Mouse (Mus musculus): ENCODE measurements around the gene Il6ra. TPM values are rescaled to one million over a fixed set of nuclear protein-coding genes. Genes with fewer than 3 reads are reported as not detected.
"Not testable (repeated sequence)": the region's sequence is repeated elsewhere in the genome, so short reads cannot be mapped to it uniquely, and the experiment has no call there.

Gene Il6ra
- polyA plus RNA-seq, 1 experiment from 2014 or later: 1.6 TPM

DNA sequence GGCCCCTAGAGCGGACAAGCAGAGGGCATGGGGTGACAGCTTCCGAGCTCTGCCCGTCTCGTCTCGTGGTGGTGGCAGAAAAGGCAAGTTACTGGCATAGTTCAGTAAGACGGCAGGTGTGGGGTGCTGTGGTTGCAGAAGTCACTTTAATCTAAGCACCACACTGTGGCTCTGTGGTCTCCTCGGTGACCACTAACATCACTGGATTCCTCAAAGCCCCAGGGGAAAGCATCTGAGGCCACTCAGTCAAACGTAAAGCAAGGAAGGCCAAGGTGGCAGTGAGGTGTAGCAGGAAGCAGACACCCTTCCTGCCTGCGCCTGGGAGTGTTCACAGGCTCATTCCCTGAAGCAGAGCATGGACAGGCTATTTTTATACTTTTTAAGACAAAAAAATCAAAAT lies 43.4 kb downstream of the Il6ra start:
- H3K9ac ChIP-seq (replicated peaks; ENCODE audit: low read depth, low read length): no peak overlapping the region
- no peaks in the 10 kb centered on the region for H3K27me3 ChIP-seq (ENCODE audit: control insufficient read depth, insufficient read depth, low read length)
- WGBS: 74% methylated on average over 9 of the region's 9 CpGs
- no peak for ATAC-seq (ENCODE audit: insufficient number of reproducible peaks, insufficient read depth, low FRiP score, low read depth)
- no peaks in the 10 kb centered on the region for H3K36me3 ChIP-seq (ENCODE audit: control insufficient read depth, insufficient read depth, low read length)
- H3K27ac ChIP-seq (ENCODE audit: low read length): no peak overlapping the region
- H3K4me1 ChIP-seq (ENCODE audit: control insufficient read depth, insufficient read depth, low read length): peaks cover 31% of the 10 kb centered on the region
- no peak overlapping the region for H3K4me2 ChIP-seq (replicated peaks; ENCODE audit: low read depth, low read length)
- H3K9me3 ChIP-seq (ENCODE audit: control insufficient read depth, low read depth, low read length): 0 out of 2 replicates have a peak, but pooled peaks cover 4% of the 10 kb centered on the region
- no peak overlapping the region for H3K4me3 ChIP-seq (ENCODE audit: low read depth, low read length)

DNA sequence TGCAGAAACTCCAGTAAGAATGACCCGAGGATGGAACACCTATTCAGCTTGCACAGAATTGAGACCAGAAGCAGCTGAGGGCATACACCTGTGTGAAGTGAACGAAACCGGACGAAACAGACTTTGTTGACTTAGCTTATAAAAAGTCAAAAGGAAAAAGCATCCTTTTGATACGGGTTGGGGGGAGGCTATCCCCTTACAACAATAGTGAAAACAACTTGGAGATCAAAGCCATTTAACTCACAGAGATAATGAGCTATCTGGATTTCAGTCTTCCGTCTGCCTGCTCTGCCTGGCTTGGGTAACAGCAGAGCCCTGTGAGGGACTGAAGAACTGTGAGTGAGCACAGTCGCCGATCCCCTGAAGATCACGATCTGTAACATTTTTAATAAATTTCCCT lies 44.0 kb downstream of the Il6ra start:
- no peaks in the 10 kb centered on the region for H3K27me3 ChIP-seq (ENCODE audit: control insufficient read depth, insufficient read depth, low read length)
- H3K4me2 ChIP-seq (replicated peaks; ENCODE audit: low read depth, low read length): no peak overlapping the region
- ATAC-seq (ENCODE audit: insufficient number of reproducible peaks, insufficient read depth, low FRiP score, low read depth): no peak
- H3K9ac ChIP-seq (replicated peaks; ENCODE audit: low read depth, low read length): no peak overlapping the region
- peak overlapping the region; percentile 69; the same call in 1 of the 2 replicates for H3K27ac ChIP-seq (ENCODE audit: low read length)
- 58% methylated on average over 9 of the region's 9 CpGs for WGBS
- no peak overlapping the region for H3K4me3 ChIP-seq (ENCODE audit: low read depth, low read length)
- no peaks in the 10 kb centered on the region for H3K36me3 ChIP-seq (ENCODE audit: control insufficient read depth, insufficient read depth, low read length)
- H3K4me1 ChIP-seq (ENCODE audit: control insufficient read depth, insufficient read depth, low read length): peaks cover 31% of the 10 kb centered on the region
- 0 out of 2 replicates have a peak, but pooled peaks cover 4% of the 10 kb centered on the region for H3K9me3 ChIP-seq (ENCODE audit: control insufficient read depth, low read depth, low read length)

- no peaks in the 10 kb centered on the region for H3K36me3 ChIP-seq (ENCODE audit: control insufficient read depth, insufficient read depth, low read length)
- H3K9me3 ChIP-seq (ENCODE audit: control insufficient read depth, low read depth, low read length): 0 out of 2 replicates have a peak, but pooled peaks cover 4% of the 10 kb centered on the region
- H3K9ac ChIP-seq (replicated peaks; ENCODE audit: low read depth, low read length): no peak overlapping the region
- WGBS: 8% methylated on average over 7 of the region's 7 CpGs
- no peak overlapping the region for H3K4me2 ChIP-seq (replicated peaks; ENCODE audit: low read depth, low read length)
- H3K4me3 ChIP-seq (ENCODE audit: low read depth, low read length): no peak overlapping the region
- no peaks in the 10 kb centered on the region for H3K27me3 ChIP-seq (ENCODE audit: control insufficient read depth, insufficient read depth, low read length)
- H3K27ac ChIP-seq (ENCODE audit: low read length): peak overlapping the region; percentile 69
- peak; percentile 29; the same call in 1 of the 2 replicates for ATAC-seq (ENCODE audit: insufficient number of reproducible peaks, insufficient read depth, low FRiP score, low read depth)
- H3K4me1 ChIP-seq (ENCODE audit: control insufficient read depth, insufficient read depth, low read length): peaks cover 31% of the 10 kb centered on the region
Observed at GRCm38 (mm10) chr3:89868357-89868756, 44.6 kb downstream of the Il6ra start.

DNA sequence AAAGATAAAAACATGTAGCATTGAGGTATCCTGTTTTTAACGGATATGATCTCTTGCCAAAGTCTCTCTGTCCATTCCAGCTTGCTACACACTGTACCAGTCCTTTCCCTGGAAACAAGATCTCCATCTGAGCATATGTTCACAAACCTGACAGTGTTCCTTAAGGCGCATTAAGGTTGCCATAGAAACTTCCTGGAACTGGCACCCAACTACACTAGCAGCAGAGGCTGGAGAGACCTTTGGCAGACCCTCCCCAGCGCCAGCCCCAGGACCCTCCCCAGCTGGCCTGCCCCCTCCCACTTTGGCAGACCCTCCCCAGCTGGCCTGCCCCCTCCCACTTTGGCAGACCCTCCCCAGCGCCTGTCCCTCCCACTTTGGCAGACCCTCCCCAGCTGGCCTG lies 45.3 kb downstream of the Il6ra start:
- peaks cover 28% of the 10 kb centered on the region for H3K4me1 ChIP-seq (ENCODE audit: control insufficient read depth, insufficient read depth, low read length)
- no peak overlapping the region for H3K4me3 ChIP-seq (ENCODE audit: low read depth, low read length)
- ATAC-seq (ENCODE audit: insufficient number of reproducible peaks, insufficient read depth, low FRiP score, low read depth): no peak; the same call in 1 of the 2 replicates
- no peaks in the 10 kb centered on the region for H3K36me3 ChIP-seq (ENCODE audit: control insufficient read depth, insufficient read depth, low read length)
- H3K9me3 ChIP-seq (ENCODE audit: control insufficient read depth, low read depth, low read length): no peaks in the 10 kb centered on the region
- no peak overlapping the region for H3K4me2 ChIP-seq (replicated peaks; ENCODE audit: low read depth, low read length)
- 55% methylated on average over 4 of the region's 4 CpGs for WGBS
- peak overlapping the region; percentile 69; the same call in 1 of the 2 replicates for H3K27ac ChIP-seq (ENCODE audit: low read length)
- H3K27me3 ChIP-seq (ENCODE audit: control insufficient read depth, insufficient read depth, low read length): no peaks in the 10 kb centered on the region
- no peak overlapping the region for H3K9ac ChIP-seq (replicated peaks; ENCODE audit: low read depth, low read length)

DNA sequence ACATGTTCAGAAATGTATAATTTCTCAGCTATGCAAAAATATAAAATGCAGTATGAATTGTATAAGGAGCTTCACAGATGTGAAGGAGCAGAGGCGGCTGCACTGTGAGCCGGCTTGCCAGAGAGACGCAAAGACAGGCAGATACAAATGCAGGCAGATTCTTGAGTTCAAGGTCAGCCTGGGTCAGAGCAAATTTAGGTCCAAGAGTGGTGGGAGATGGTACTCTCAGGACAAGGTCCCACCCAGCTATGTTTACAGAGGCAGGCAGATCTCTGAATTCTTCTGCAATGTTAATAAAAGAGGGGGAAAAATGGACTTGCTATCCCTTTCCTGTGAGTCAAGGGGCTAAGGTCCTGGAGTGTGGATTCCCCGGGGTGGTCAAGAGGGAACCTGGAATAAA lies 47.2 kb downstream of the Il6ra start:
- Histone ChIP-seq H3K27me3 (ENCODE audit: control insufficient read depth, insufficient read depth, low read length) (no peaks in the 10 kb centered on the region), H3K9ac (replicated peaks; ENCODE audit: low read depth, low read length) (no peak overlapping the region), H3K9me3 (ENCODE audit: control insufficient read depth, low read depth, low read length) (no peaks in the 10 kb centered on the region), H3K27ac (ENCODE audit: low read length) (no peak overlapping the region), H3K4me3 (ENCODE audit: low read depth, low read length) (no peak overlapping the region), H3K4me1 (ENCODE audit: control insufficient read depth, insufficient read depth, low read length) (peaks cover 26% of the 10 kb centered on the region), H3K4me2 (replicated peaks; ENCODE audit: low read depth, low read length) (no peak overlapping the region), H3K36me3 (ENCODE audit: control insufficient read depth, insufficient read depth, low read length) (no peaks in the 10 kb centered on the region)
- ATAC-seq (ENCODE audit: insufficient number of reproducible peaks, insufficient read depth, low FRiP score, low read depth): no peak
- WGBS: 69% methylated on average over 4 of the region's 4 CpGs

DNA sequence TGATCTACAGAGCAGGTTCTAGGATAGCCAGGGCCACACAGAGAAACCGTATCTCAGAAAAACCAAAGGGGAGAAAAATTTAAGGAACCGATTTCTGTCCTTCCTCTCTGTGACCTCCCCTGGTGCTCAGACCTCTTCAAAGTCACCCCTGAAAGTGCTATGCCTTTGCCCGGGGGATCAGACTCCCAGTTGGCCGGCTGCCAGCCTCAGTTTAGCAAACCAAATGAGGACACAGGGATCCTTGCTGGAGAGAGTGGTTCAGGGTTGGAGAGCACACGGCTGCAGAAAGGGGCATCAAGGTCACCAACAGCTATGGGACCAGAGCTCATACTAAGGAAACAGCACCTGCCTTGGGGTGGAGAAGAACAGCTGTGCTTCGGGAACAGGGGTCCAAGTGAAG lies 48.0 kb downstream of the Il6ra start:
- Histone ChIP-seq H3K36me3 (ENCODE audit: control insufficient read depth, insufficient read depth, low read length) (no peaks in the 10 kb centered on the region), H3K4me3 (ENCODE audit: low read depth, low read length) (no peak overlapping the region), H3K9ac (replicated peaks; ENCODE audit: low read depth, low read length) (no peak overlapping the region), H3K4me1 (ENCODE audit: control insufficient read depth, insufficient read depth, low read length) (peaks cover 22% of the 10 kb centered on the region), H3K4me2 (replicated peaks; ENCODE audit: low read depth, low read length) (no peak overlapping the region), H3K27ac (ENCODE audit: low read length) (no peak overlapping the region), H3K27me3 (ENCODE audit: control insufficient read depth, insufficient read depth, low read length) (no peaks in the 10 kb centered on the region), H3K9me3 (ENCODE audit: control insufficient read depth, low read depth, low read length) (no peaks in the 10 kb centered on the region)
- ATAC-seq (ENCODE audit: insufficient number of reproducible peaks, insufficient read depth, low FRiP score, low read depth): no peak
- 56% methylated on average over 6 of the region's 6 CpGs for WGBS

DNA sequence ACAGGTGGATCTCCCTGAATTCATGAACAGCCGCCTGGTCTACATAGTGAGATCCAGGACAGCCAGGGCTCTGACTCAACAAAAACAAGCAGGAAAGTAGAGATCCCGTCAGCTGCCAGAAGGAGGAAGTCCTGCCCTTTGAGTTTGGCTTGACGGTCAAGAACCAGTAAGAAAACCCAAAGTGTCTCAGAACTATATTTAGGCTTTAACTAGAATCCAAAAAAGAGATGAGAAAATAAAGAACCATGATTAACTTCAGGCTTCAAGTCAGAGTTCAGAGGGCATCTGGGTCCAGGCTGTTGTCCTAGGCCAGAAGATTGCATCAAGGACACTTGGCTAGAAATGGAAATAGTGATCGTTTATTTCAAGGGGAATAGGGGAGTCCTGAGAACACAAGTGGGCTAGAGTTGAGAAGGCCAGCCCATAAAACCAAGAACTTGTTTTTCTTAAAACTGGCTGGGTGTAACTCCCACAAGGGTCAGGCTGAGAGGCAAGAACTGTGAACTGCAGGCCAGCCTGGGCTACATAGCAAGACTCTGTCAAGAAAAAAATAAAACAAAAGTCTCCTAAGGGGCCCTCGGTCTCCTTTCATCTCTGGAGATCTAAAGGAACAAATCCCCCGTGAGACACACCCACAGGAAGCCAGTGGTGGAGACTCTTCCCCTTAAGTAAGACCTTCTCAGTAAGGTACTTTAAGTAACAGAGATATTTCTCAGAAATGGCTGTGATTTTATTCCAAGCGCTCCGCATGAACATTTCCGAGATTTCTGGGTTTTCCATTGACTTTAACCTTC lies 49.1 kb downstream of the Il6ra start:
- Histone ChIP-seq H3K4me2 (replicated peaks; ENCODE audit: low read depth, low read length) (no peak overlapping the region), H3K36me3 (ENCODE audit: control insufficient read depth, insufficient read depth, low read length) (no peaks in the 10 kb centered on the region), H3K4me1 (ENCODE audit: control insufficient read depth, insufficient read depth, low read length) (peaks cover 14% of the 10 kb centered on the region), H3K27me3 (ENCODE audit: control insufficient read depth, insufficient read depth, low read length) (no peaks in the 10 kb centered on the region), H3K9ac (replicated peaks; ENCODE audit: low read depth, low read length) (no peak overlapping the region), H3K9me3 (ENCODE audit: control insufficient read depth, low read depth, low read length) (no peaks in the 10 kb centered on the region), H3K4me3 (ENCODE audit: low read depth, low read length) (no peak overlapping the region), H3K27ac (ENCODE audit: low read length) (no peak overlapping the region)
- no peak for ATAC-seq (ENCODE audit: insufficient number of reproducible peaks, insufficient read depth, low FRiP score, low read depth)
- 78% methylated on average over 9 of the region's 9 CpGs for WGBS

DNA sequence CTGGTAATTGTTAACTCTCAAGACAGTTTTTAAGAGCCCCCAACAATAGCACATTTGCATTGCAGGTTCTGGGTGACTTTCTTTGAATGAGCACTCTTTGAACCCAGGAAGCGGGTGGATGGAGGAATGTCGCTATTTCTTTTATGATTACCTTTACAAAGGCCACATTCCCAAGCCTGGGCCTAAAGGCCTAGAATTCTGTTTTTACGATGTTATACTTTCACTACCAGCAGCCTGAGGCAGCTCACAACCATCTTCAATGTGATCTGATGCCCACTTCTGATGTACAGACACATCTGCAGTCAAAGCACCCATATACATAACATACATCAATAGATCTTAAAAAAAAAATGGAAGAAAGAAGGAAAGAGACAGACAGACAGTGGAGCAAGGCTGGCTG lies 49.7 kb downstream of the Il6ra start:
- not testable (repeated sequence) for H3K27me3 ChIP-seq (ENCODE audit: control insufficient read depth, insufficient read depth, low read length); H3K9me3 ChIP-seq (ENCODE audit: control insufficient read depth, low read depth, low read length); H3K4me2 ChIP-seq (replicated peaks; ENCODE audit: low read depth, low read length); ATAC-seq (ENCODE audit: insufficient number of reproducible peaks, insufficient read depth, low FRiP score, low read depth); H3K4me3 ChIP-seq (ENCODE audit: low read depth, low read length); H3K27ac ChIP-seq (ENCODE audit: low read length); H3K36me3 ChIP-seq (ENCODE audit: control insufficient read depth, insufficient read depth, low read length); H3K4me1 ChIP-seq (ENCODE audit: control insufficient read depth, insufficient read depth, low read length); H3K9ac ChIP-seq (replicated peaks; ENCODE audit: low read depth, low read length)
- WGBS: 76% methylated on average over 3 of the region's 3 CpGs
